Mouse (Mus musculus) frontal cortex, postnatal 10 days (tissue): ENCODE data around the gene Arhgef3.
"Not testable (repeated sequence)": the region's sequence is repeated elsewhere in the genome, so short reads cannot be mapped to it uniquely, and the experiment has no call there.

Experiments
- DNase-seq, 2 experiments: peaks; one replicate each; pipeline ENCODE4 v3.0.0; 2022; ENCODE audit warnings: low spot score in 2 of 2, mixed read lengths in 1 of 2

Gene Arhgef3

DNA sequence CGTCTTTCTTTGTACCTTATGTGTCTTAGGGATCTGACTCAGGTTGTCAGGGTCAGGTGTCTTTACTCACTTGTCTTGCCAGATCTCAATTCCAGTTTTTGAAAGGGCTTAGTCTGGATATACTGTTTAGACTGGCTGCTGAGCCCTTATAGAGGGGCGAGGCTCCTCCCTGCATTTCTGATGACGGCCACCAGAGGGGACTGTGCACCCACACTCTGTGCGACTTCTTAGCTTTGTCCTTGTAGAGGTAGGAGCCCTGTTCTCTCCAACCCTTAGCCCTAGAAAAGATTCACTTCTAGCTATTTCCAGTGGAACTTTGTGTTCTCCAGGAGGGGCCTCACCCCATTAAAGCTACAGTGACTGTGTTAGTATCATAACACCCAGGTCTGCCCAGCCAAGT lies 72.3 kb downstream of the Arhgef3 start:
- DNase-seq = peak; percentile 54 to 78

DNA sequence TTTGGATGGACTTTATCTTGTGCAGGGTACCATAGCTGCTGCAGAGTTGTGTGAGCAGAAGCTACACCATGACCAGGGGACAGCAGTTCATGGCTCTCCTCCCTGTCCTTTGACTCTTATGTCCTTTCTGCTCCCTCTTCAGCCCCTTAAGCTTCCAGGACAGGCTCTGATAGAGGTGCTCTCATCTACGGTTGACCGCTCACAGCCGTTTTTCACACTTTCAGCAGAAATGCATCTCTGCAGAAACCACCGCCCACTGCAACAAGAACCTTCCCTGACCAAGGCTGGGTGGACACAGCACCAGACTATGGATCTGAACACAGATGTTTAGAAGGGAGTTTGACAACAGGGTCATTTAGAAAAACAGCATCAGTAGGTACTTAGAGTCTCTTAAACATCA lies 73.2 kb downstream of the Arhgef3 start:
- DNase-seq = no peak

DNA sequence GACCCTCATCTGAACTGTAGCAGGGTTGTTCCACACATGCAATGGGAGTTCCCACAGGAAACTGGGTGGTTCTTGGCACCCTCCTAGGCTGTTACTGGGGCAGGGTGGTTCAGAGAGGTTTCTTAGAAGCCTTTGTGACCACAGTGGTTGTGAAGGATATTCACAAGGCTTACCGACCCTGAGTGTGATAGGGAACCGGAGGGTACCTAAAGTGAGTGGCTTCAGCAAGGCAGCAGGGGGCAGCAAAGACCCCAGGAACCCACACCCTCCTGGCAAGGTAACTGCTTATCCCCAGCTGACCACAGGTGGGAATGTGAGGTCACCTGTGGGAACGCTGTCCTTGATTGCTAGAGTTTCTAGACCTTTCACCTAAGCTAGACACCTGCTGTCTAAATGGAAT lies 77.8 kb downstream of the Arhgef3 start:
- DNase-seq = no peak

DNA sequence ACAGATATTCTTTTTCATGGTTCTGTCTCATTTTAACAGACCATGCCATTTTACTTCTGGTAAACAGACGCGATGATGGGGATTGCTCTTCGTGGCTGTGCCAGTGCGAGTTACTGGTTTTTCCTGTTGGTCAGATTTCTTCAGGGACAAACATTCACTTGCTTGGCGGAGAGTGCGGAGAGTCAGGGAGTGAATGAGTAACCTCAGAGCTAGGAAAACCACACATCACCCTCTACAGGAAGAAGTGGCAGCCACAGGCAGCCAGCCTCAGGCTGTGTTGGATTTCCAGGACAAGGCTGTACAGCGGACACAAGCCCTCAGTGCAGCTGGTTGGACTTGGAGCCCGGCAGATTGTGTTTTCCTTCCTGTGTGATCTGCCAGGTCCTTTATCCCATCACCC lies 82.3 kb downstream of the Arhgef3 start:
- no peak for DNase-seq

- no peak for DNase-seq
Measured at GRCm38 (mm10) chr14:27198490-27199089, 83.9 kb downstream of the Arhgef3 start.

GRCm38 (mm10) chr14:27199119-27199518 lies 84.4 kb downstream of the Arhgef3 start:
- no peak for DNase-seq

GRCm38 (mm10) chr14:27199870-27200269 lies 85.2 kb downstream of the Arhgef3 start:
- no peak for DNase-seq

GRCm38 (mm10) chr14:27200743-27201576 lies 86.3 kb downstream of the Arhgef3 start:
- no peak for DNase-seq

DNA sequence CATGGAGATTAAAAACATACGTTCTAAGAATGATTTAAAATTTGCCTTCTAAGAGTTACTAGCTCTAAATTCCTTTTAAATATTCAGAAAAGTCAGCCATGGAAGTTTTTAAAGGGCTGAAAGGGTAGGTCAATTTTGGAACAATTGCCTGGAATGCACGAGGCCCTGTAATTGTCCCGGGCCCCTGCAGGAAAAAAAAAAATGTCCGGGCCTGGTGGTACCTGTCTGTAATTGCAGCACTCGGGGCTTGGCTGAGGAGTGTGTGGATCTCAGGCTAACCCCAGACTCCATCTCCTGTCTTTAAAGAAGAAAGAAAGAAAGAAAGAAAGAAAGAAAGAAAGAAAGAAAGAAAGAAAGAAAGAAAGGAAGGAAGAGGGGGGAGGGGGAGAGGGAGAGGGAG lies 87.1 kb downstream of the Arhgef3 start:
- DNase-seq = no peak

GRCm38 (mm10) chr14:27204704-27205103 lies 90.0 kb downstream of the Arhgef3 start:
- DNase-seq = no peak

DNA sequence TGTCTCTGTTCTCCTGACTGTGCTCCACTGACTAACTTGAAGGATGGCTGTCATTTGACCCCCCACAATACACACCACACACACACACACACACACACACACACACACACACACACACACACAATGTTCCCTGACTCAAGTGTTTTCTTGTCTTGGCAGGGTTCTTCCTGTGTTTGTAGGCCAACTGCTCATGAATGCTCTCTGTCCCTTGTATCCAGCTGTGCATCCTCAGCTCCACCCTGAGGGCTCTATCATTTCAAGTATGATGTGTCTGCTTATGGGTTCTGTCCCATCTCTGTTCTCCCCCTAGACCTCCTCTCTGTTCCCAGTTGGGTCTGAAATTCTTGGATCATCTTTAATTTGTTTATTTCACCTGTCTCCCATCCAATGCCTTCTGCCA lies 91.7 kb downstream of the Arhgef3 start:
- no peak for DNase-seq

GRCm38 (mm10) chr14:27209542-27209941 lies 94.8 kb downstream of the Arhgef3 start:
- no peak for DNase-seq

DNA sequence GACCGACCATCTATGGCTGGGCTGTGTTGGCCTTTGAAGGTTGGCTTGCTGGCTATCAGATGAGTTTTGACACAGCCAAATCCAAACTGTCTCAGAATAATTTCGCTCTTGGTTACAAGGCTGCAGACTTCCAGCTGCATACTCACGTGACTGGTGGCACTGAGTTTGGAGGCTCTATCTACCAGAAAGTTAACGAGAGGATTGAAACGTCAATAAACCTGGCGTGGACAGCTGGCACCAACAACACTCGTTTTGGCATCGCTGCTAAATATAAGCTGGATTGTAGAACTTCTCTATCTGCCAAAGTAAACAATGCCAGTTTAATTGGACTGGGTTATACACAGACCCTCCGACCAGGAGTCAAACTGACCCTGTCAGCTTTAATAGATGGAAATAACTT lies 96.1 kb downstream of the Arhgef3 start:
- not testable (repeated sequence) for DNase-seq

DNA sequence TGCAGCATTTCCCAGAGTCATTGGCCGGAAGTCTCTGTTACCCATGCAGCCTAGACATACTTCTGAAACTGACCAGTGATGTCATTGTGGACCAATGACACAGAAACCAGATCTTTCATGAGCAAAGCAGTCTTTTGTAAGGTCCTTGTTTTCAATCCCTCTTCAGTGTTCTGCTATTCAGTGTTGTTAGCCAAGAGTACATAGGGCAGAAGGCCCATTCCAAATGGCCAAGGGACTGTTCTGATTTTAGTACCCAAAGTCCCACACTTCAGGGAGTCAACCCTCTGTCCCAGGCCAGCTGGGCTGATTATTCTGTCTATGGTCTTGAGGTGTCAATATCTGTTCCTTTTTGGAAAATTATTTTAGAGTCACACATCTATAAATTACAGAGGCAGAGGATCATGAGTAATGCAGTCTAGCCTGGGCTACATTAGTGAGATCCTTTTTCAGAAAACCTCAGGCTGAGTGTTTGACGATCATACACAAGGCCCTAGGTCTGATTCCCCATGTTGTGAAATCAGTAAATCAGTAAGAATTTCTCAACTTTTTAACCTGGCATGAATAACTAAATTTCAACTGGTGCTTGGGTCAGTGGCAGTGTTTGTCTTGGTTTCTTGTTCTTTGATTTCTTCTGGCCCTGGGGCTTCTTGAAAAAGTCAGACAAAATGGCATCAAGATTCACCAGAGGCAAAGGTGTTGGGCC lies 97.2 kb downstream of the Arhgef3 start:
- DNase-seq = no peak

DNA sequence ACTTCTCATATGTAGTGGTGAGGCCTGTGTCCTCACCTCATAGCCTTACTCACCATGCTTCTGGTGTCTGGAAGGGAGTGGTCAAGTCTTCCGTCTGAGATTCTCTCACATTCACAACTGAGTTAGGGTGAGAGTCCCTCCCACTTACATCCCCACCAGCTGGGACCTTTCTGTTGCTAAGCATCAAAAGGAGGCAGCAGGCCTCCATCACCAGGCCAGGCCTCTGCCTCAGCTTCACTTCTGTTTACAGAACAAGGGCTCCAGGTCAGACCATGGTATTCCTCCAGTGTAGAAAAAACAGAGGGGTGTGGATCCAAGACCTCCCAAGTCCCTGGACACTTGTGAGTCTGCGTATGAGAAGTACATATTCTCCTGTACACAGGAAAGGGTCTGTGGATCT lies 99.5 kb downstream of the Arhgef3 start:
- no peak for DNase-seq

DNA sequence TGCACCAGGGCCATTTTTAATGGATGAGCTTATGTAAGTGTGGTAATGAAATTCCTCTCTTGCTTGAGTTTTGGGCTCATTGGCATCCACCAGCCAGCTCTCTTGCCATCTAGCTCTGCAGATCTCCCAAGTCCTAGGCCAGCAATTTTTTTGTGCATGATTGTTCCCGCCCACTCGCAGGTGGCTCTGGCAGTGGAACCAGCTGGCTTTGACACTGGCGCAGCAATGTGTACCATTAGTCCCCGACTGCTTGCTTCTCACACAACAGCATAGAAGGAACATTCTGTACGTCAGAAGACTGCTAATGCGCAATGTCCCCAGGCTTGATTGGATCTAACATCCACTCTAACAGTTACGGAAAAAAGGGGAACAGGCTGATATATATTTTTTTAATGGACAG lies 105.0 kb downstream of the Arhgef3 start:
- DNase-seq = peak in 1 of 2 experiments; percentile 34

GRCm38 (mm10) chr14:27220297-27220696 lies 105.6 kb downstream of the Arhgef3 start:
- no peak for DNase-seq

DNA sequence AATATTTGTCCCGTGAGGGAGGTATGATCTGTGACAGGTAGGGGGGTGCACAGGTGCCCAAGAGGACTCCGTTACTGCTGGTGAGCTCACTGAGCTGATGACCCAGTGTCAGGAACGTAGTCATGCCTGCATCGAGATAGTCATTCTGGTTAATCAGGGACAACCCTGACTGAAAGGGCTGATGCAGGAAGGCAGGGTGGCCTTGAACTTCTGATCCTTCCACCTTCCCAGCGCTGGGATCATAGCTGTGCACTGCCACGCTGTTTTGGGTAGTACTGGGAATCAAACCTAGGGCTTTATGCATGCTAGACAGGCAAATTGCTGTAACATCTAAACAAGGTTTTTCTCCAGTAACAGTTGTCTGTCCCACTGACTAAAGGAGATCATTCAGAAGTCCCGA lies 109.9 kb downstream of the Arhgef3 start:
- no peak for DNase-seq

- DNase-seq = no peak
Measured at GRCm38 (mm10) chr14:27226288-27226687, 111.6 kb downstream of the Arhgef3 start.

GRCm38 (mm10) chr14:27228288-27228687 lies 113.6 kb downstream of the Arhgef3 start:
- DNase-seq = no peak

GRCm38 (mm10) chr14:27228941-27229371 lies 114.3 kb downstream of the Arhgef3 start:
- peak in 1 of 2 experiments; percentile 48 for DNase-seq

DNA sequence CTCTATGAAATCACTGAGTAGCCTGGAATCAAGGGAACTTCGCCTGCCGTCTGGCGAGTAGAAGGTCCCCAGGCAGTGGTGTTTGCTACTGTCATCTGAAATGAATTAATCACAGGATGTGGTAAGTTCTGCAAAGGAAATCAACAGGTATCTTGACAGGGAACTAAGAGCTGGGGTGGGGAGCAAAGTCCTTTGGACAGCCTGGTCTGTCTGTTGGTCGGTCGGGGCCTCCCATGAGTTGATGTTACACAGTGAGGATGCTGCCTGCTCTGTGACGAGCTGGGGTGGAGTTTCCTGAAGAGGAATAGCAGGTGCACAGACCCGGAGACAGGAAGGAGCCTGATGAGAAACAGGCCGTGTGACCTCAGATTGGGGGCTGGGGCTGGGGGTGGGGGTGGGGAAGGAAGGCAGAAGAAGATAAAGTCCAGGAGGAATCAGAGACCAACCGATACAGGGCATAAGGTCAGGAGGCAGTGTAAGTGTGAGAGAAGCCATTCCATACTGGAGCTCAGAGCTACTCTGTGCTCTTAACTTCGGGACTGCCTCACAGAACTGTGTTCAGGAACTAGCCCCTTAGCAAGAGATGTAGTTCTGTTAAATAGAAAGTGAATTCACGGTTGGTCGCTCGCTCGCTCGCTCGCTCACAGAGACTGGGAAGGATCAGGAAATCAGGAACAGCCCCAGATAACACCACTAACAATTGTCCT lies 114.9 kb downstream of the Arhgef3 start:
- DNase-seq = no peak
